Mouse (Mus musculus): ENCODE results near the gene 1700025G04Rik.

Gene 1700025G04Rik

DNA sequence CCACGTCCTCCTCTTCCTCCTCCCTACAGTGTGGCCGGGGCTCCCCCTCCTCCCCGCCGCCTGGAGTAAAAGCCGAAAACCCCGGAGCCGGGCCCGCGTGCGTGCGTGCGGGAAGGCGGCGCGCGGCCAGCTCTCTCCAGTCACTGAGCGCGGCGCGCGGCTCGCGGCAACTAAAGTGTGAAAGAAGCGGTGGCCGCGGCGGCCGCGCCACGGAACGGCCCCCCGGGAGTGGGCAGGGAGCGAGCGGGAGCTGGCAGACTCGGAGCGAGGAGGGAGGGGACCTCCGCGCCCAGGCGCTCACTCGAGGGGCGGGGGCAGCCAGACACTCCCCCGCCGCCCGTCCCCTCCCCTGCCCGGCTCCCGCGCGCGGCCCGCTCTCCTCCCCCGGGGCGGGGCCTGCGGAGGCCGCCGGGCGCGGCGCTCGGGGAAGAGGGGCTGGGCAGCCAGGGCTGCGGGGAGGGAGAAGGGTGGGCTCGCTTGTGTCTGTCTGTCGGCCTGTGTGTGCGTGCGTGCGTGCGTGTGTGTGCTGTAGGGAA, at the start of gene 1700025G04Rik:
1700025G04Rik (minus strand) TSS at position 108 of the 536 bp plus-strand sequence.
- peak; percentile 65 to 74 for DNase-seq (ENCODE audit: low spot score in 2 of 2)

DNA sequence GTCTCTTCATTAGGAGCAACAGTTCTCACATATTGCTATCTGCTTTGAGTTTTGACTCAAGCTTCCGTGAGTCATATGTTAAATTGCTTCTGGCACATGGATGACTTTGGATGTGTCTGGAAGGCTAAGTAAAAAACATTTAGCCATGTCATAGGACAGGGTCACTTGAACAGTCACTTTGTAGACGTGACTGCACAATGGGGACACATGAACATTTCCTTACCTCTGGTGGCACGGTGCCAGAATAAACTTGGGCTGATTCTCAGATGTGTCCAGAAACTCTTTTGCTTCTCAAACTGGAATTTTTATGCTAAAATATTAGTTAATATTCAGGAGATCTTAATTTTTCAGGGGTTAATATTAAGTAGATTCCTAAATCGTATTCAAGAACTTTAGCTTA, 49.6 kb upstream of the 1700025G04Rik start:
- no peak for DNase-seq (ENCODE audit: low spot score in 2 of 2)

DNA sequence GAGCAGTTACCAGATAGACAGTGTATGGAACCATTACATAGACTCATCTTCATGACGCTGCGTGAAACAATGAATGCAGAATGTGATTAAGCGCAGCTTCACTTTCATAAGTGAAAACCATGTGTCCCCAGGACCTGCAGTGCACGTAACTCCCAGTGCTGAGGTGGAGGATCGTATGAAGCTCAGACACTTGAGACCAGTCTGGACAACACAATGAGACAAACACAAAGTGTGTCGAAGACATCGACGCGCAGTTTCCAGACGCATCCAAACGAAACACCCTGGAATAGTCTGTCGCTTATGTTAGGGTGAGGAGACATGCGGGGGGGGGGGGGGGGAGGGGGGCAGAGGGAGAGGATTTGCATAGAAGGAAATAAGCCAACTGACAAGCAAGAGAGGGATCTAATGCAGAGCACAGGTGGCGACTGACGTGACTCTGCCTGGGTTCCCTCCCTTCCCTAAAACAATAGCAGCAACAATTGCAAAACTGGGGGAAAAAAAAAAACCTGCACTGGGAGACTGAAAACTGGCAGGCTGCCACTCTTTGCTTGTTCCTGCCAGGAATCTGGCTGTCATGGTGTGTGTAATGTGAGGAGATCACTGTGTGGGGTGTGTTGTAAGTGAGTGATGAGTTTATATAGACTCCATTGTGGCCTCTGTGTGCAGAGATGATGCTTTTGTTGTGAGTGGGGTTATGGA, 40.3 kb upstream of the 1700025G04Rik start:
- no peak for DNase-seq (ENCODE audit: low spot score in 2 of 2)

DNA sequence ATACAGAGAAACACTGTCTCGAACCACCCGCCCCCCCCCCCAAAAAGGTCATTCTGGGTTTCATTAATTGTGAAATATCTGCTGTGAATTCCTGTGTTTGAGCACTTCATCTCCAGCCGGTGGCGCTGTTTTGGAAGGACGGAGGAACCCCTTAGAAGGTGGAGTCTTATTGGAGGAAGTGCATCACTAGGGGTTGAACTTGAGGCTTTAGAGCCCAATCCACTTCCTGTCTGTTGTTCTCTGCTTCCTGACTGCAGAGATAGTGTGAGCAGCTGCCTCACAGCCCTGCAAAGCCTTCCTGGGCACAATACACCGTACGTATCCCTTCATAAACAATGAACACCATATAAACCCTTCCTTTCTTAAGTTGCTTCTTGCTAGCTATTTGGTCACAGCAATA, 35.5 kb upstream of the 1700025G04Rik start:
- DNase-seq (ENCODE audit: low spot score in 2 of 2) = no peak

DNA sequence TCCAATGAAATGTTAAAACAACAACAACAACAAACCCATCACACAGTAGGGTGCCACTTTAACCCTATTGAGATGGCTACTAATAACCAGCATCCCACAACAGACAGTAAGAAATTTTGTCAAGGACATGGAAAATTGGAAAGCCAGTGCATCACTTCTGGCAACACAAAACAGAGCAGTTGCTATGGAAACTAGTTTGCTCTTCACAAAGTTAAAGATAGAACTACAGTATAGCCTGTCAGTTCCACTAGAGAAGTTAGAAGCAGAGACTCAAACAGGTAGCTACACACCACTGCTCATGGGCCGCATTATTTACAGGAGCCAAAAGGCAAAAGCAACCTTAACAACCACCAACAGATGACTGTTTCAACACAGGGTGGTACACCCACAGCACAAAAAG, 20.2 kb upstream of the 1700025G04Rik start:
- no peak for DNase-seq (ENCODE audit: low spot score in 2 of 2)

DNA sequence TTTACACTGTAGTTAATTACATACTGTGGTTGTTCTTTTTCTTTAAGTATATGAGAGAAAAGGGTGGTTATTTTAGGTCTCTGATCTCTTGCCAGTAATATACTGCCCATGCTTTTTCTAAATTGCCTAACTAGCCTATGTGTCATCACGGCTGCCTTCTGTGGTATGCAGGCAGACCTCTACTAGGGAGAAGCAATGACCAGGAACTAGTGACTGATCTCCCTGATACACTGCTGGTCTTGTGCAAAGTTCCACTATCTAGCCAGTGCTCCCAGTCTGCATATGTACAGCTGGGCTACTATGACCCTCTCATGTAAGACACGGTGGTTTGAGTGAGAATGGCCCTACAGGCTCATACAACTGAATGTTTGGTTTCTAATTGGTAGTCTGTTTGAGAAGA, 16.2 kb upstream of the 1700025G04Rik start:
- no peak for DNase-seq (ENCODE audit: low spot score in 2 of 2)

DNA sequence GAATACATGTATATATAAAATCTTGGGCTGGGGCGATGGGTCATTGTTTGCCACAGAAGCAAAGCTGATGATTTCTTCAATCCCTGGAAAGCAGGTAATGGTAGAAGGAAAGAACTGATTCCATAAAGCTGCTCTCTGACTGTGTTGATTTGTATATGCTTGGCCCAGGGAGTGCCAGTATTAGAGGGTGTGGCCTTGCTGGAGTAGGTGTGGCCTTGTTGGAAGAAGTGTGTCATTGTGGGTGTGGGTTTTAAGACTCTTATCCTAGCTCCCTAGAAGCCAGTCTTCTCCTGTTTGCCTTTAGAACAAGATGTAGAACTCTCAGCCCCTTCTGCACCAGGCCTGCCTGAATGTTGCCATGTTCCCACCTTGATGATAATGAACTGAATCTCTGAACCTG, 15.3 kb upstream of the 1700025G04Rik start:
- no peak for DNase-seq (ENCODE audit: low spot score in 2 of 2)

DNA sequence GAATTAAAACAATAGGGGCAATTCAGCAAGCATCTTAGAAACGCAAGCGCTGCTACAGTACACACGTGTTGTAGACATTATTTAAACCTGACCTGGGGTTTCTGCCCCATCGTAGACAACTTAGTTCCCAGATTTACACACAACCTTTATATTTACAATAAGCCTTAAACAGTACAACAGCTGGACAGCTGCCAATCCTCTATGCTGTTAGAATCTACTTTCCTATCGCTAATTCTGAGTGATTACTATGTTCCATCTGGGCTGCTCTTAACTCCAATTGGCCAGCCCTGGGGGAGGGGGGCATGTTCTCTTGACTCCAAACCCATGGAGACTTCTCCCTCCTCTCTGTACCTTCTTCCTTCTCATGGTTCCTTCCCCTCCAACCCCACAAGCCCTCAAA, 11.8 kb upstream of the 1700025G04Rik start:
- no peak for DNase-seq (ENCODE audit: low spot score in 2 of 2)

DNA sequence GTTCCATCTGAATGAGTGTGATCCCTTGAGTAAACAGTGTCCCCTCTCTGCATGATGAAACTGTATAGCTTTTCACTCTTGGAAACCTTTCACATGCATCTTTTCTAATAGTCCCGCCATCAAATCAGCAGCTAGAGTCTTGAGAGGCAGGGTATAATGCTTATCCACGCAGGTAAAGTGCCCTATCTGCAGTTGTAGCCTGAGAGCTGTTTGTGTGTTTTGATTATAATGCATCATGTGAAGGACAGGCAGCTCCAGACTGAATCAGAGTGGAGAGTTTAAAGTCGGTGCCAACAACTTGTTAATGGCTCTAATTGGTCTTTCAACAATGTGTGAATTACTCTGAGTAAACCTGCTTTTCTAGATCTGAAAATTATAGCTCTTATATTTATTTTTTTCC, 6.1 kb upstream of the 1700025G04Rik start:
- no peak for DNase-seq (ENCODE audit: low spot score in 2 of 2)

DNA sequence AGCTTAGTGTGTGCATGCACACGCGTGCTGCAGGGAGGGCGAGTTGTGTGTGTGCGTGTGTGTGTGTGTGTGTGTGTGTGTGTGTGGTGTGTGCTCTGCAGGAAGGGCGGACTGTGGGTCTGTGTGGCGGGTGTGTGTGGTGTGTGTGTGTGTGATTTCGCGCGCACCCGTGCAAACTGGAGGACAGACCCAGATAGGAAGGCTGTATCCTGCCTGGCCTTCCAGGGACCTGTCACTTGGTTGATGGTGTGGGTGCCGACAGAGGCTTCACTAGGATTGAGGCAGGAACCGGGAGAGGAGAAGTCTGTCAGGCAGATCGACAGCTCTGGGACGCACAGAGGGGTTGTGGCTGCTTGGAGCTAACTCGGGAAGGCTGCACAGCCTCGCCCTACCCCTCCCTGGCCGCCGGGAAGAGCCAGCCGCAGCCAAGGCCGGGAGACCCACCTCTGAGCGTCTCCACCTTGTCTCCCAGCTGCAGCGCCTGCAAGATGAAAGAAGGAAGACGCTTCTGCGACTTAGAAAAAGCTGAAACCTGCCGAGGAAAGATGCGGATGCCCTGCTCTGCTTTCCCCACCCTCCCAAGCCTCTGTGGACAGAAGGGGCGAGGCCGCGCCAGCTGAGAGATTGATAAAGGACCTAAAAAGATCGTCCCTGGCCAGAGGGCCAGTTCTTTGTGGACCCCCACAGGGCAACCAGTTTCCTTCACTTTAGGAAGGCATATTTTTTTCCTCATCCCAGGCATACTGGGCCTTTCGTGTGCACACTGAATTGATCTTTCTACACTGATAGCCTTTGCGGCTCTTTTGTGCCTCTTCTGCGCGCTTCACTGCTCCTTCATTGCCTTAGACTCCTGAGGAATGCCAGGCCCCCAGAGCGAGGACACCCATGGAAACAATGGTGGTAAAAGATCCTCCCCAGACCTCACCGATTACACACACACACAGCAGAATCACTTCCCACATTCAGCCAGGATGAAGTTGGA, 930 bp upstream of the 1700025G04Rik start:
- peak; percentile 41 to 47 for DNase-seq (ENCODE audit: low spot score in 2 of 2)

DNA sequence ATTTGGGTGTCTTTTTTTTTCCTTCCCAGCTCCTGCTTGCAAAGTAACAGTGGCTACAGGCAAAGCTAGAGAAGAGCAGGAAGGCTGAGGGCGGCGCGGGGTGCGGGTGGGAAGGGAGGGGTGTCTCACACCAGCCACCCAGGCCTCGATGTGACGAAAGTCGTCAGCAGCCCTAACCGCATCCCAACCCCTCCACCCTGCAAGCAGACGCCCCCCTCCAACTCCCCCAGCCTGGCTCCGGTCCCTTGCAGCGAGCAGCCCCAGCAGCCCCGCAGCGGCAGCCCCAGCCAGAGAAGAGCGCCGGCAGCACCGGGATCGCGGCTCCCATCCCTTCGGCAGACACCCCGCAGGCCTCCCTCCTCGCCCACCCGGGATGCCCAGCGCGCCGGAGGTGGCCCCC, 399 bp downstream of the 1700025G04Rik start:
- peak; percentile 27 to 30 for DNase-seq (ENCODE audit: low spot score in 2 of 2)

DNA sequence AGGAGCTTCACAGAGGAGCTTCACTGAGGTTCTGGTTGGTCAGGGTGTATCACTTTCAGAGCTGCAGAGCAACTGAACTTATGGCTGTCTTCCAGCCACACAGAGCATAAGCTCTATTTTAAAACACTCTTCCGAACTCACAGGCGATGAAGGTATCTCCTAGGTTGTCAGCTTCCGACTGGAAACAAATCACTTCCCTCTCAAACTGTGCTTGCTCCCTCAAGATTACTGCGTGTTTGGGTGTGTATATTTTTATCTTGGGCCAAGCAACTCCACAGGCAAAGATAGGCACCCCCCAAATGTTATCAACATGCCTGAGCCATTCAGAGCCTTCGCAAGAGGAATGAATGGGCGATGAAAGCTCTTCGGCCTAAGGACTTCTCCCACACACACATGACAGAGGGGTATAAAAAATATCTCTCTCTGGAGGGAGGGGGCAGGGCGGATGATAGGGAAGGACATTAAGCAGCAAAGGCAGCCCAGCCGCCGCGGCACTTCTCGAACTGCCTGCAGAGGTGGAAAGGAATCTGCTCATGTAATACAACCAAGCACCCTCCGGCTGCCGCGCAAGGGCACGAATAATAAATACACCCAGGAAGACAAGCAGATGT, 1.0 kb downstream of the 1700025G04Rik start:
- peak; percentile 40 to 55 for DNase-seq (ENCODE audit: low spot score in 2 of 2)

DNA sequence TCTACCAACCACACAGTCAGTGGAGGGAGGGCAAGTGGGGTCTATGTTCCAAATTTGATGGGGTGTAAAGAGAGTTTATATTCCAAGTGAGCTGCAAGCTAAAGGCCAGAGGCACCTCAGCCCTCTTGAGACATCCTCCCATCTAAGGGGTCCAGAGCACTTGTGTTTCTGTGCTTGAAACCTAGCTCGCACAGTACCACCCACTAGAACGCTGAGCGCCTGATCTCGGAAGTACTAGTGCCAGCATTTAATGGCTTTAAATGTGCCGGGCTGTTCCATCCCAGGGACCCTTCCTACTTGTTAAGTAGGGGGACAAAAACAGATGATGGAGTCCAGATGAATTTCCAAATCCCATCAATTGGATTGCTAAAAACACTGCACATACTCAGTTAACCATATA, 1.9 kb downstream of the 1700025G04Rik start:
- DNase-seq (ENCODE audit: low spot score in 2 of 2) = no peak

DNA sequence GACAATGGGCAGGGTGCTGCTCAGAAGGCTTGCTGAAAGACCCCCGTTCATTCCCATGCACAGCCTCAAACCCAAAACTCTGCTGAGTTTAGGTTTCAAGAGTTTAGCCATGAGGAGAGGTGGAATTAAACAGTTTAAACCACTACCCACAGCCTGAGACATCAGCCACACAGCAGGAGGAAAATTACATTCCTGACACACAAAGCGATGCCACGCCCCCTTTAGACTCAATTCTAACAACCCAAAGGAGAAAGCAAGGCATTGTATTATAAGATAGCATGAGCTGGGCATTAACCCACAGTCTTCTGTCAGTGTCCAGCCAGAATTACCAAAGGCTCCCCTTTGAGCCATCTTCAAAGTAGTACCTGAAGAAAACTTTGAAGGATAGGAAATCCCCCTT, 3.0 kb downstream of the 1700025G04Rik start:
- DNase-seq (ENCODE audit: low spot score in 2 of 2) = no peak

DNA sequence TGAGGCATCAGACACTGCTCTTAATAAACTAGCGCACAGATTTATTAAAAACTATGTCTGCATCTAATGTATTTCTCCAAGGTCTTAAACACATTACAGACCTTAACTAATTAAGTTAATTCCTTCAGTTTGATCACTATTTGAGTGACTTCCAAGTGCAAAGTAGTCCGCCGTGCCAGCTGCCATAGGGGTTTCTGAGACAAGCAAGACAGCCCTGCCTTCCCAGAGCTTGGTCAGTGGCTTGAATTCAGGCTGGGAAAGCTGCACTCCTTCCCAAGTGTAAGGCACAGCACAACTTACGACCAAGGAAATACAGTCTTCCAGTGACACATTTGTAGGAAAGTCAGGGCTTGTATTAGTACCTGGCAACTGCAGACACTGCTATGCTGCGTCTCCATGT, 4.4 kb downstream of the 1700025G04Rik start:
- no peak for DNase-seq (ENCODE audit: low spot score in 2 of 2)

DNA sequence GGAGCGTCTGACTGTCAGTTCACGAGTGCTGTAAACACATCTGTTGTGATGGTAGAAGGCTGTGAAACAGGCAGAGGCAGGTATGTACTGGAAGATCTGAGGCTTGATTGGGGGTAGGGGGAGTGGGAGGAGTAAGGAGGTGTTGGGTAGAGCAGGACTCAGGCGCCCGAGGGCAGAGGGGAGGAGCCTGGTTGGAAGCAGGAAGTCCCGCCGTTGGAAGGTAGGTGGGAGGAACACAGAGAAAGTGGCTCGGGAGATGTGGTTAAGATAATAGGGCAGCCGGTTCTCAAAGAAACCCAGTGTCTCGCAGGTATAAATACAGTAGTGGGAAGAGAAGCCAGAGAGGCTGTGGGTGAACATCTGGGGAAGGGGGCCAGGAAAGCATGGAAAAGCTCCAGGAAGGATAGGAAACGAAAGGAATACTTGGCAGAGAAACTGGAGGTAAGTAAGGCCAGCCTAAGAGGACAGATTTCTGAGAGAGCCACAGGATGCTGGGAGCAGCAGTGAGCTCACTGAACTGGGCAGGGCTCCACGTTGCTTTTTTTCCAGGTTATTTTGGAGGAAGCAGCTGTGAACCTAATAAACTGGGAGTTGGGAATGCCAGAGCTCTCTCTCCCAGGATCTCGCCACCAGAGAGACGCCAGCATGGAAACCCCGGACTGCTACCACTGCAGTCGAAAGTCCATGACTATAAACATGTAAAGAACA, 5.1 kb downstream of the 1700025G04Rik start:
- no peak for DNase-seq (ENCODE audit: low spot score in 2 of 2)

DNA sequence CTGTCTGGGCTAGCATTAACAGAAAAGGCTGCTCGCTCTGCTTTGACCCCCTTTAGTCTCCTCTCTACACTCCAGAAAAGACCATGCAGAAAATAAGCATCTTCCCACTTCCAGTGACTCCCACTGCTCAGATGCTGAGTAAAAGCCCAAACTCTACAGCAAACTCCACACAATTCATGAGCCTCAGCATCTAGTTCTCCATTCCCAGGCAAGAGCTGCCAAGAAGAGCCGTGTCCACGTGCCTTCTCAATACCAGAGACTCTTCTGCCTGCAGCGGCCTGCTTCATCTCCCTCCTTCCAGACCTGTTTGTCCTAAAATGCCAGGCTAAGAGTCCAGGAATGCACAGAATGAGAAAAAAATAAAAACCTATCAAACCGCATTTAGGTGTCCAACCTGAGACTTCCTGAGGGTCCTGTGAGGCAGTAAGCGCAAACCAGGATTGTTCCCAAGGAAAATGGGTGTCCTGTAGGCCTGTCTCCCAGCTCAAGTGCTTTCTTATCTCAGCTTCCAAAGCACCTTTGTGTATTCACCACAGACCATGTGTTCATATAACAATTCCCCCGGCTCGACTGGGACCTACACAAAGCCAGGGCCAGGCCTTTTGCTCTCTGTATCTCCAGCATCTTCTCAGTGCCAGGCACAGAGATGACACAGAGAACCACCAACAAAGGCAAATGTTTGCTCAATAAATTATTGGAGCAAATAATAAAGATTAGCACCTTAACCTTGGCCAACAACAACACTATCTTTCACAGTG, 7.8 kb downstream of the 1700025G04Rik start:
- DNase-seq (ENCODE audit: low spot score in 2 of 2) = no peak

DNA sequence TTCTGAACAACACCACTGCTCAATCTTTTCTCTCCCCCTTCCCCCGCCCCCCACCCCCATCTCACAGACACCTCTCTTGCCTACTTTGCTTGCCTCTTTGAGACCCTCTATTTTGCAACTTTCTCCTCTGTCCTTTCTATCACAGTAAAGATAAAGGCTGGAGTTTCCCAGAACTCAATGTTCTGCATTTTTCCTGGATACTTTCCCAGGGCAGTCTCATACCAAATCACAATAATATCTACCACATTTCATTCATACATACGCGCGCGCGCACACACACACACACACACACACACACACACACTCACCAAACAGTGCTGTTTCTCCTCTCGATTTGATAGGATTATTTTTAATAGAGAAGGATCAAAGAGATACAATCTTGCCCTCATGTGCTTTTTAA, 8.8 kb downstream of the 1700025G04Rik start:
- no peak for DNase-seq (ENCODE audit: low spot score in 2 of 2)

DNA sequence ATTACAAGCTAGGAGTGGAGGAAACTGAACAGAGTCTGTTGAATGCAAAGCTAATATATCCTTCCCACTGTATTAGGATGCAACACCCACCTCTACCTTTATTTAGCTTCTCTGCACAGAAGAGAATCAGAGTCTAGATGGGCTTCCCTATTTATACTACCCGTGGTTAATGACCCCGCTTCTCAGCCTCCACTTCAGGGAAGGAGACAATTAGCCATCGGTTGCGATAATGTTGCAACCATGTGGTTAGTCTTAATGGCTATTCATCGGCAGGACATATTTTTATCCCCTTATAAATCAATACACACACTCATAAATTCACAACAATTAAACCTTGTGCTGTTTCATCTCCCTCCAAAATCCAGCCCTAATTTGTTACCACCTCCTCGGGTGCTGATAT, 9.7 kb downstream of the 1700025G04Rik start:
- no peak for DNase-seq (ENCODE audit: low spot score in 2 of 2)

DNA sequence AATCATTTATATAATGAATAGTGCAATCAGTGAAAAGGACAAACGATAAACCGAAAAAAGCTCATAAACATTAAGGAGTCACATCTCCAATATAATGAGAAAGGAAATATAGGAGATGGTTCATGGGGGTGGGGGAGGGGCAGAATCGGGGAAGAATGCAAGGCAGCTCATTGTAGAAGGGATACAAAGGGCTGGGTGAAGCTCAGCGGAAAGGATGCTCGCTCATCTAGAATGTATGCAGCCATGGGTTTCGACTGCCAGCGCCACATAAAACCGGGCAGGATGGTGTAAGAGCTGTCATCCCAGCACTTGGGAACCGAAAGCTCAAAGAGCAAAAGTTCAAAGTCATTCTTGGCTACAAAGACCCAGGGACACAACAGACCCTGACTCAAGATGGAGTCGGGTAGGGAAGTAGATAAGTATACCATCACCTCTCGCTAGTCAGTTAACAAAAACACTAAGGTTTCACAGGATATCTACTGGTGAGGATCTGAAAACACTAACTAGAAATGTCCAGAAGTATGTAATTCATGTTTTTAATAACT, 12.7 kb downstream of the 1700025G04Rik start:
- DNase-seq (ENCODE audit: low spot score in 2 of 2) = no peak

Data from frontal cortex, postnatal 14 days (tissue).